Mouse (Mus musculus) CH12.LX (cell line): ENCODE data around the gene Plch1. TPM values are rescaled to one million over a fixed set of nuclear protein-coding genes. Genes with fewer than 3 reads are reported as not detected.

Experiments used
- DNase-seq: peaks from one replicate; pipeline ENCODE4 v3.0.0-alpha.2; 2013; ENCODE audit errors: extremely low read depth
- H3K27ac ChIP-seq: 2 replicates; pipeline ENCODE4 v1.5.1; 2012; ENCODE audit warnings: low read depth, mild to moderate bottlenecking, control low read depth, moderate library complexity; ENCODE audit not compliant: insufficient read depth
- H3K27me3 ChIP-seq: replicated peaks from 2 replicates; pipeline ENCODE3; 2012; ENCODE audit warnings: inconsistent platforms
- H3K36me3 ChIP-seq, 2 experiments: replicated peaks in 1 of 2; 2 replicates each; pipeline versions ENCODE3 to v1.6.1; 2012; ENCODE audit warnings: inconsistent platforms in 1 of 2, low read length in 1 of 2, mild to moderate bottlenecking in 1 of 2, mixed read lengths in 1 of 2, moderate library complexity in 1 of 2; ENCODE audit not compliant: control insufficient read depth in 1 of 2, insufficient read depth in 1 of 2
- H3K4me1 ChIP-seq, 2 experiments: 2 replicates each; pipeline ENCODE4 v1.6.1; 2012; ENCODE audit warnings: inconsistent platforms in 1 of 2, moderate library complexity in 1 of 2; ENCODE audit not compliant: insufficient read depth in 2 of 2, control insufficient read depth in 1 of 2
- H3K4me2 ChIP-seq: 2 replicates; pipeline ENCODE4 v1.6.1; 2012; ENCODE audit warnings: low read depth, mild to moderate bottlenecking, control low read depth; ENCODE audit not compliant: poor library complexity, insufficient read depth, severe bottlenecking
- H3K4me3 ChIP-seq, 3 experiments: fragments of 150-350 bp in 1 of 3; sonication (generic) in 1 of 3; replicated peaks in 1 of 3; 2 replicates each; pipeline versions ENCODE3 to v1.5.1; 2011 to 2012; ENCODE audit warnings: low read depth in 2 of 3, low read length in 2 of 3, mild to moderate bottlenecking in 2 of 3, moderate library complexity in 2 of 3, control low read depth in 1 of 3, improper control_type of control experiment in 1 of 3, inconsistent platforms in 1 of 3, mixed read lengths in 1 of 3; ENCODE audit not compliant: poor library complexity in 1 of 3
- H3K79me2 ChIP-seq: replicated peaks from 2 replicates; pipeline ENCODE4 v1.6.1; 2012; ENCODE audit warnings: mild to moderate bottlenecking, moderate library complexity; ENCODE audit not compliant: control insufficient read depth, poor library complexity, insufficient read depth, severe bottlenecking; ENCODE audit errors: extremely low read depth
- H3K9ac ChIP-seq: 2 replicates; pipeline ENCODE4 v1.6.1; 2012; ENCODE audit warnings: low read depth, mild to moderate bottlenecking, control low read depth, moderate library complexity; ENCODE audit not compliant: insufficient read depth
- H3K9me3 ChIP-seq: replicated peaks from 2 replicates; pipeline ENCODE3; 2012; ENCODE audit warnings: low read length, inconsistent platforms, mixed read lengths
- CHD1 ChIP-seq: IDR thresholded peaks from 2 replicates; pipeline ENCODE4 v1.6.1; 2012; ENCODE audit warnings: low read depth, low read length, improper control_type of control experiment, inconsistent platforms
- CHD2 ChIP-seq: IDR thresholded peaks from 2 replicates; pipeline ENCODE4 v1.6.1; 2011; ENCODE audit warnings: low read length, improper control_type of control experiment
- CTCF ChIP-seq, 2 experiments: IDR thresholded peaks in 1 of 2; conservative IDR thresholded peaks in 1 of 2; 2 replicates each; pipeline ENCODE4 v1.5.1; 2011 to 2012; ENCODE audit warnings: low read depth in 2 of 2, low read length in 2 of 2, improper control_type of control experiment in 1 of 2, inconsistent platforms in 1 of 2, mild to moderate bottlenecking in 1 of 2, moderate library complexity in 1 of 2
- E2F4 ChIP-seq: IDR thresholded peaks from 2 replicates; pipeline ENCODE4 v1.6.1; 2011; ENCODE audit warnings: low read depth, low read length, improper control_type of control experiment; ENCODE audit not compliant: insufficient replicate concordance
- EP300 ChIP-seq: IDR thresholded peaks from 2 replicates; pipeline ENCODE4 v1.6.1; 2011; ENCODE audit warnings: low read length, improper control_type of control experiment
- ETS1 ChIP-seq: conservative IDR thresholded peaks from 2 replicates; pipeline ENCODE4 v1.6.1; 2012; ENCODE audit warnings: low read depth, mild to moderate bottlenecking, inconsistent platforms, low read length, improper control_type of control experiment, moderate library complexity
- HCFC1 ChIP-seq: IDR thresholded peaks from 2 replicates; pipeline ENCODE4 v1.6.1; 2012; ENCODE audit warnings: low read depth, mild to moderate bottlenecking, inconsistent platforms, low read length, improper control_type of control experiment
- IRF4 ChIP-seq: IDR thresholded peaks from 2 replicates; pipeline ENCODE4 v1.6.1; 2014; ENCODE audit warnings: low read depth, mild to moderate bottlenecking, inconsistent platforms, low read length, improper control_type of control experiment
- KAT2A ChIP-seq: IDR thresholded peaks from 2 replicates; pipeline ENCODE4 v1.6.1; 2012; ENCODE audit warnings: low read length, improper control_type of control experiment, inconsistent platforms; ENCODE audit not compliant: insufficient replicate concordance
- MAFK ChIP-seq: IDR thresholded peaks from 2 replicates; pipeline ENCODE4 v1.6.1; 2011; ENCODE audit warnings: low read length, improper control_type of control experiment; ENCODE audit not compliant: insufficient replicate concordance
- MAZ ChIP-seq: IDR thresholded peaks from 2 replicates; pipeline ENCODE4 v1.6.1; 2012; ENCODE audit warnings: low read depth, mild to moderate bottlenecking, inconsistent platforms, low read length, improper control_type of control experiment, moderate library complexity
- MXI1 ChIP-seq: IDR thresholded peaks from 2 replicates; pipeline ENCODE4 v1.6.1; 2011; ENCODE audit warnings: mild to moderate bottlenecking, low read depth, low read length, improper control_type of control experiment
- MYC ChIP-seq: IDR thresholded peaks from 2 replicates; pipeline ENCODE4 v1.6.1; 2011; ENCODE audit warnings: low read depth, mild to moderate bottlenecking, improper control_type of control experiment, low read length
- NELFE ChIP-seq: IDR thresholded peaks from 2 replicates; pipeline ENCODE4 v1.6.1; 2011; ENCODE audit warnings: low read depth, low read length, improper control_type of control experiment
- NRF1 ChIP-seq: IDR thresholded peaks from 2 replicates; pipeline ENCODE4 v1.6.1; 2014; ENCODE audit warnings: low read depth, mild to moderate bottlenecking, inconsistent platforms, low read length, improper control_type of control experiment, moderate library complexity
- PAX5 ChIP-seq: IDR thresholded peaks from 2 replicates; pipeline ENCODE4 v1.6.1; 2012; ENCODE audit warnings: low read length, inconsistent platforms, mixed read lengths
- POLR2A ChIP-seq: IDR thresholded peaks from 2 replicates; pipeline ENCODE4 v1.6.1; 2011; ENCODE audit warnings: low read depth, mild to moderate bottlenecking, improper control_type of control experiment, low read length
- RCOR1 ChIP-seq: conservative IDR thresholded peaks from 2 replicates; pipeline ENCODE4 v1.6.1; 2012; ENCODE audit warnings: low read depth, mild to moderate bottlenecking, inconsistent platforms, low read length, improper control_type of control experiment
- SIN3A ChIP-seq: IDR thresholded peaks from 2 replicates; pipeline ENCODE4 v1.6.1; 2012; ENCODE audit warnings: low read length, improper control_type of control experiment, inconsistent platforms
- SMC3 ChIP-seq: IDR thresholded peaks from 2 replicates; pipeline ENCODE4 v1.6.1; 2011; ENCODE audit warnings: low read depth, low read length, improper control_type of control experiment
- TCF12 ChIP-seq: IDR thresholded peaks from 2 replicates; pipeline ENCODE4 v1.6.1; 2014; ENCODE audit warnings: low read depth, mild to moderate bottlenecking, inconsistent platforms, low read length, improper control_type of control experiment
- UBTF ChIP-seq: IDR thresholded peaks from 2 replicates; pipeline ENCODE4 v1.6.1; 2012; ENCODE audit warnings: low read depth, mild to moderate bottlenecking, inconsistent platforms, low read length, improper control_type of control experiment, moderate library complexity
- USF1 ChIP-seq: IDR thresholded peaks from 2 replicates; pipeline ENCODE4 v1.6.1; 2014; ENCODE audit warnings: low read depth, mild to moderate bottlenecking, inconsistent platforms, low read length, improper control_type of control experiment
- ZC3H11A ChIP-seq: IDR thresholded peaks from 2 replicates; pipeline ENCODE4 v1.6.1; 2012; ENCODE audit warnings: low read depth, mild to moderate bottlenecking, inconsistent platforms, low read length, improper control_type of control experiment
- ZKSCAN1 ChIP-seq: IDR thresholded peaks from 2 replicates; pipeline ENCODE4 v1.6.1; 2012; ENCODE audit warnings: low read depth, inconsistent platforms, low read length, improper control_type of control experiment, borderline replicate concordance
- ZMIZ1 ChIP-seq: IDR thresholded peaks from 2 replicates; pipeline ENCODE4 v1.6.1; 2012; ENCODE audit warnings: low read depth, mild to moderate bottlenecking, inconsistent platforms, low read length, improper control_type of control experiment
- ZNF384 ChIP-seq: IDR thresholded peaks from 2 replicates; pipeline ENCODE4 v1.6.1; 2012; ENCODE audit warnings: low read depth, low read length, improper control_type of control experiment, inconsistent platforms
- dilution Hi-C: fragments of 300-500 bp; cut with MboI; formaldehyde crosslinking; loops from 2 replicates; pipeline ENCODE4 v1.14.3; 2020; ENCODE audit warnings: low sequenced_read_pairs; ENCODE audit not compliant: extremely low pct_unique_long_range_greater_than_20kb, extremely low pct_ligation_motif_present
- in situ Hi-C: fragments of 300-500 bp; cut with MboI; formaldehyde crosslinking; loops from 3 replicates; pipeline ENCODE4 v1.14.3; 2019; ENCODE audit warnings: low sequenced_read_pairs, low pct_ligation_motif_present, low pct_unique_long_range_greater_than_20kb, mixed read lengths
- polyA plus RNA-seq: library from polyadenylated mRNA; unstranded; fragments of >175 nt; gene quantifications from 2 replicates; pipeline ENCODE4 v1.2.1, GENCODE M21; 2012; ENCODE audit warnings: low read depth; ENCODE audit not compliant: insufficient read length
- total RNA-seq, 2 experiments: library from RNA; depleted of rRNA; stranded (reverse); fragments of 300-350 nt in 1 of 2; fragments of >200 nt in 1 of 2; gene quantifications; 2 replicates each; pipeline ENCODE4 v1.2.3; 2012 to 2014

The Plch1 gene
- total and polyA plus RNA-seq, 3 experiments = 0.51 to 0.80 (median 0.59) TPM

GRCm38 (mm10) chr3:63760821-63761220 is 138.5 kb downstream of the Plch1 start:
- H3K4me3 ChIP-seq = no peak overlapping the region
- in situ Hi-C loops (no loop called here), dilution Hi-C loops (no loop called here)

DNA sequence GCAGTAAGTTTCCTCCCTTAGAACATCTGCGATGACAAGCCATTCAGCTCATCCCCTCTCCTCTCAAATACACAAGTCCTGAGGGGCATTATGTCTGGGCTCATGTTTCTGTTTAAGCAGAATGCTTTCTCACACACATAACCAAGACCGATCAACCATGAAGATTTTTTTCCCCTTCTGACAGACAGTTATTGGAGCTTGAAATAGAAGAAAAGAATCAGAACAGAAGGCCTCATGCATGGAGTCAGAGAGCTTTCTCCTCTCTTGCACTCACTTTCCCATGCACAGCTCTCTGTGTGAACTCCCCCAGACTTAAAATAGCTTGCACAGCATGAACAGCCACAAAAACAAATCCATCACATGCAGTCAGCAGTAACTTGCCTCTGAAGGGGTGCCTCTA is 159.2 kb downstream of the Plch1 start:
- H3K36me3 ChIP-seq = no peaks in the 10 kb centered on the region
- peak; percentile 40 for DNase-seq
- H3K4me1 ChIP-seq = peaks cover 2 to 20% of the 10 kb centered on the region in 2 experiments; a peak in 3 of 4 replicates
- dilution Hi-C loops = no loop called here
- H3K9me3 ChIP-seq = no peaks in the 10 kb centered on the region
- H3K27me3 ChIP-seq = no peaks in the 10 kb centered on the region
- no peak overlapping the region for H3K9ac ChIP-seq
- no peak overlapping the region for H3K27ac ChIP-seq
- TF ChIP-seq ETS1 = no peak
- no peak for TF ChIP-seq MAZ
- no peak for TF ChIP-seq IRF4
- no peak for TF ChIP-seq E2F4
- TF ChIP-seq MXI1 = no peak
- no peak for TF ChIP-seq ZKSCAN1
- no peak for TF ChIP-seq PAX5
- no peak for TF ChIP-seq CHD1
- TF ChIP-seq NRF1 = no peak
- no peak for TF ChIP-seq SIN3A
- TF ChIP-seq USF1 = no peak
- TF ChIP-seq TCF12 = no peak
- TF ChIP-seq UBTF = no peak
- TF ChIP-seq ZMIZ1 = no peak
- TF ChIP-seq RCOR1 = no peak
- no peak overlapping the region for H3K4me3 ChIP-seq
- in situ Hi-C loops = no loop called here
- H3K79me2 ChIP-seq = no peaks in the 10 kb centered on the region
- no peak overlapping the region for H3K4me2 ChIP-seq

More at GRCm38 (mm10) chr3:63760821-63761220, 138.5 kb downstream of the Plch1 start:
- H3K27me3 ChIP-seq = no peaks in the 10 kb centered on the region
- H3K27ac ChIP-seq = no peak overlapping the region
- H3K9ac ChIP-seq = no peak overlapping the region
- H3K9me3 ChIP-seq = no peaks in the 10 kb centered on the region
- H3K36me3 ChIP-seq = no peaks in the 10 kb centered on the region
- no peak overlapping the region for H3K4me2 ChIP-seq
- no peak for DNase-seq
- H3K4me1 ChIP-seq = peaks cover 0 to 5% of the 10 kb centered on the region in 2 experiments; a peak in 1 of 4 replicates
- TF ChIP-seq ZKSCAN1 = no peak
- no peak for TF ChIP-seq ETS1
- no peak for TF ChIP-seq CHD2
- TF ChIP-seq HCFC1 = no peak
- no peak for TF ChIP-seq CHD1
- no peak for TF ChIP-seq SMC3
- no peak for TF ChIP-seq KAT2A
- TF ChIP-seq NELFE = no peak
- no peak for TF ChIP-seq EP300
- TF ChIP-seq POLR2A = no peak
- no peak for TF ChIP-seq ZC3H11A
- TF ChIP-seq MYC = no peak
- TF ChIP-seq CTCF (conservative IDR thresholded peaks at IDR 0.05 in 1 of 2, IDR thresholded peaks at IDR 0.05 in 1 of 2; ENCODE audit: low read depth in 2 of 2, low read length in 2 of 2) = no peak
- TF ChIP-seq MAFK = no peak
- no peak for TF ChIP-seq ZNF384
- no peaks in the 10 kb centered on the region for H3K79me2 ChIP-seq
